ENCODE assay signal across 8 mouse cellular contexts in genomic region chr5:124111077-124111741, GRCm38 (mm10). TPM values are rescaled to one million over a fixed set of nuclear protein-coding genes. Genes with fewer than 3 reads are reported as not detected.
DNase-seq lines count a peak whose midpoint lies in the region; ATAC-seq and TF ChIP-seq lines count a peak whose summit lies in the region.

No protein-coding gene starts in this region.

- TF ChIP-seq CTCF in forebrain, postnatal 0 days (IDR thresholded peaks at IDR 0.05; ENCODE audit: low read depth), result peak; percentile 81
- peak; percentile 91 for TF ChIP-seq CTCF in kidney, postnatal 0 days (IDR thresholded peaks at IDR 0.05; ENCODE audit: low read depth)

- no peaks in the 10 kb centered on the region for H3K27me3 ChIP-seq in forebrain, postnatal 0 days (ENCODE audit: insufficient read depth, low read length)
- H3K27me3 ChIP-seq in kidney, postnatal 0 days (ENCODE audit: insufficient read depth, low read length), result no peaks in the 10 kb centered on the region
- H3K27me3 ChIP-seq in megakaryocyte, embryonic 14.5 days (replicated peaks), result no peaks in the 10 kb centered on the region
- no peaks in the 10 kb centered on the region for H3K27me3 ChIP-seq in splenic B cell, adult 2 months (ENCODE audit: control insufficient read depth, insufficient read depth, low read length, poor library complexity, severe bottlenecking)

- 0 out of 2 replicates have a peak overlapping the region, but pooled peaks have one; percentile 30 for H3K27ac ChIP-seq in forebrain, postnatal 0 days (ENCODE audit: low read depth, low read length)
- H3K27ac ChIP-seq in kidney, postnatal 0 days, result peak overlapping the region; percentile 86

- peak overlapping the region; percentile 62; the same call in 1 of the 2 replicates for H3K9ac ChIP-seq in forebrain, postnatal 0 days
- H3K9ac ChIP-seq in kidney, postnatal 0 days (ENCODE audit: low read depth, low read length), result peak overlapping the region; percentile 76

- H3K4me3 ChIP-seq in forebrain, postnatal 0 days (ENCODE audit: low read depth, low read length), result peak overlapping the region; percentile 83
- peak overlapping the region; percentile 71 for H3K4me3 ChIP-seq in kidney, postnatal 0 days (replicated peaks; ENCODE audit: low read depth, low read length)
- H3K4me3 ChIP-seq in megakaryocyte, embryonic 14.5 days (replicated peaks), result peak overlapping the region; percentile 97

- intact Hi-C loops in left cerebral cortex, postnatal 4 days (cut with DNase I), result no loop called here

- H3K4me1 ChIP-seq in forebrain, postnatal 0 days (ENCODE audit: insufficient read depth), result 0 out of 2 replicates have a peak, but pooled peaks cover 7% of the 10 kb centered on the region
- H3K4me1 ChIP-seq in kidney, postnatal 0 days (replicated peaks; ENCODE audit: insufficient read depth, low read length), result peaks cover 7% of the 10 kb centered on the region; the same call in 1 of the 2 replicates
- peaks cover 41% of the 10 kb centered on the region for H3K4me1 ChIP-seq in megakaryocyte, embryonic 14.5 days

- peak; percentile 55 for DNase-seq in left cerebral cortex, postnatal 4 days
- no peak for DNase-seq in left cerebral cortex, adult 8-10 months (ENCODE audit: low spot score in 2 of 2)
- peak; percentile 51 to 60 for DNase-seq in cerebellum, adult 18-20 months
- DNase-seq in forebrain, postnatal 0 days, result peak; percentile 50
- peak; percentile 39 for DNase-seq in kidney, postnatal 0 days (ENCODE audit: low spot score)
- DNase-seq in splenic B cell, adult 2 months (ENCODE audit: low read depth, low spot score), result peak; percentile 76
- no peak for DNase-seq in layer of hippocampus, postnatal 25 days (ENCODE audit: extremely low spot score in 1 of 2, low spot score in 1 of 2)

- whole genome bisulfite sequencing in forebrain, postnatal 0 days, result 19% methylated on average over 17 of the region's 17 CpGs
- WGBS in kidney, postnatal 0 days, result 23% methylated on average over 17 of the region's 17 CpGs

- H3K36me3 ChIP-seq in forebrain, postnatal 0 days (ENCODE audit: insufficient read depth), result peaks cover 4% of the 10 kb centered on the region; the same call in 1 of the 2 replicates
- H3K36me3 ChIP-seq in kidney, postnatal 0 days (ENCODE audit: insufficient read depth, low read length), result no peaks in the 10 kb centered on the region
- peaks cover 17% of the 10 kb centered on the region for H3K36me3 ChIP-seq in megakaryocyte, embryonic 14.5 days (replicated peaks; ENCODE audit: low read length)
- H3K36me3 ChIP-seq in splenic B cell, adult 2 months (ENCODE audit: control insufficient read depth, insufficient read depth, low read length, poor library complexity, severe bottlenecking), result no peaks in the 10 kb centered on the region

- no peaks in the 10 kb centered on the region for H3K9me3 ChIP-seq in forebrain, postnatal 0 days (ENCODE audit: low read length)
- H3K9me3 ChIP-seq in kidney, postnatal 0 days (replicated peaks; ENCODE audit: low read length), result no peaks in the 10 kb centered on the region
- H3K9me3 ChIP-seq in megakaryocyte, embryonic 14.5 days, result no peaks in the 10 kb centered on the region

- H3K4me2 ChIP-seq in forebrain, postnatal 0 days (ENCODE audit: low read depth), result peak overlapping the region; percentile 86
- H3K4me2 ChIP-seq in kidney, postnatal 0 days (ENCODE audit: low read length), result peak overlapping the region; percentile 91

- ATAC-seq in forebrain, postnatal 0 days, result peak; percentile 2
- peak; percentile 0; the same call in 1 of the 2 replicates for ATAC-seq in kidney, postnatal 0 days (replicated peaks; ENCODE audit: low FRiP score, low read depth)

RNA-seq across cellular contexts. Expression of gene Ogfod2, which starts 0.9 kb away (rescaled TPM):
- 10 to 100 TPM; 32.5 to 34.1 TPM for total RNA-seq in left cerebral cortex, postnatal 4 days (2021)
- total RNA-seq in left cerebral cortex, adult 8-10 months (2022), result 10 to 100 TPM; 29.4 to 36.2 (median 32.3) TPM
- 56.0 and 58.3 TPM in 2 replicates for total RNA-seq in forebrain, postnatal 0 days (2014; rRNA removed)
- 40.7 and 44.2 TPM in 2 replicates for polyA plus RNA-seq in forebrain, postnatal 0 days (2015; fragmentation: Nextera tagmentation; extraction: Ambion mirVana)
- 30.3 and 31.6 TPM in 2 replicates for polyA plus RNA-seq in kidney, postnatal 0 days (2015; fragmentation: Nextera tagmentation; extraction: Ambion mirVana)
- polyA plus RNA-seq in megakaryocyte, embryonic 14.5 days (2012; ENCODE audit: insufficient read depth, low replicate concordance), result 77.8 and 102 TPM in 2 replicates
- 10 to 100 TPM; 33.9 to 35.0 TPM for total RNA-seq in layer of hippocampus, postnatal 25 days (2021)

RNA-seq across cellular contexts. Expression of gene Arl6ip4, which starts 4.7 kb away (rescaled TPM):
- 10 to 100 TPM; 58.1 to 59.9 TPM for total RNA-seq in left cerebral cortex, postnatal 4 days (2021)
- total RNA-seq in left cerebral cortex, adult 8-10 months (2022), result 10 to 100 TPM; 58.5 to 70.6 (median 61.2) TPM
- 36.0 and 41.9 TPM in 2 replicates for total RNA-seq in forebrain, postnatal 0 days (2014; rRNA removed)
- polyA plus RNA-seq in forebrain, postnatal 0 days (2015; fragmentation: Nextera tagmentation; extraction: Ambion mirVana), result 95.6 and 98.3 TPM in 2 replicates
- 103 TPM in 2 replicates for polyA plus RNA-seq in kidney, postnatal 0 days (2015; fragmentation: Nextera tagmentation; extraction: Ambion mirVana)
- 141 and 205 TPM in 2 replicates for polyA plus RNA-seq in megakaryocyte, embryonic 14.5 days (2012; ENCODE audit: insufficient read depth, low replicate concordance)
- total RNA-seq in layer of hippocampus, postnatal 25 days (2021), result 10 to 100 TPM; 44.9 to 45.8 TPM

RNA-seq across cellular contexts. Expression of gene Abcb9, which starts 15.6 kb away (rescaled TPM):
- 10 to 100 TPM; 26.5 to 28.8 TPM for total RNA-seq in left cerebral cortex, postnatal 4 days (2021)
- 10 to 100 TPM; 54.5 to 61.4 (median 56.3) TPM for total RNA-seq in left cerebral cortex, adult 8-10 months (2022)
- total RNA-seq in forebrain, postnatal 0 days (2014; rRNA removed), result 24.9 and 25.0 TPM in 2 replicates
- 13.9 and 19.7 TPM in 2 replicates for polyA plus RNA-seq in forebrain, postnatal 0 days (2015; fragmentation: Nextera tagmentation; extraction: Ambion mirVana)
- polyA plus RNA-seq in kidney, postnatal 0 days (2015; fragmentation: Nextera tagmentation; extraction: Ambion mirVana), result 3.3 TPM in 2 replicates
- 23.8 and 51.5 TPM in 2 replicates for polyA plus RNA-seq in megakaryocyte, embryonic 14.5 days (2012; ENCODE audit: insufficient read depth, low replicate concordance)
- total RNA-seq in layer of hippocampus, postnatal 25 days (2021), result 10 to 100 TPM; 29.3 to 33.8 TPM

Comparison
In these comparisons a context has a peak if more than half of its experiments do, and no peak if none do; other contexts are left out.
1. DNase-seq: peak in left cerebral cortex, postnatal 4 days (single experiment), cerebellum, adult 18-20 months (2 of 2), forebrain, postnatal 0 days (single experiment), kidney, postnatal 0 days (single experiment) and splenic B cell, adult 2 months (single experiment); none in left cerebral cortex, adult 8-10 months (0 of 2) and layer of hippocampus, postnatal 25 days (0 of 2).
2. Peak in every context shown above with its lines, with median percentiles within 50 percentile points of each other: H3K4me3 ChIP-seq.